Mouse (Mus musculus): ENCODE data around the gene Sdf2. TPM values are rescaled to one million over a fixed set of nuclear protein-coding genes. Genes with fewer than 3 reads are reported as not detected.
"Not testable (repeated sequence)": the region's sequence is repeated elsewhere in the genome, so short reads cannot be mapped to it uniquely, and the experiment has no call there.

Gene Sdf2
- polyA plus RNA-seq, 1 experiment from 2014 or later = 89.9 TPM

- Histone ChIP-seq H3K4me1 (replicated peaks) (0 out of 2 replicates have a peak, but pooled peaks cover 5% of the 10 kb centered on the region), H3K4me3 (no peak overlapping the region), H3K4me2 (no peak overlapping the region), H3K9ac (no peak overlapping the region), H3K36me3 (peaks cover 96% of the 10 kb centered on the region), H3K27me3 (no peaks in the 10 kb centered on the region), H3K9me3 (no peaks in the 10 kb centered on the region), H3K27ac (replicated peaks) (no peak overlapping the region)
- WGBS = 85% methylated on average over 13 of the region's 13 CpGs
- no peak for ATAC-seq (ENCODE audit: low read depth)
Measured at GRCm38 (mm10) chr11:78271986-78272385, 26.4 kb downstream of the Sdf2 start.

DNA sequence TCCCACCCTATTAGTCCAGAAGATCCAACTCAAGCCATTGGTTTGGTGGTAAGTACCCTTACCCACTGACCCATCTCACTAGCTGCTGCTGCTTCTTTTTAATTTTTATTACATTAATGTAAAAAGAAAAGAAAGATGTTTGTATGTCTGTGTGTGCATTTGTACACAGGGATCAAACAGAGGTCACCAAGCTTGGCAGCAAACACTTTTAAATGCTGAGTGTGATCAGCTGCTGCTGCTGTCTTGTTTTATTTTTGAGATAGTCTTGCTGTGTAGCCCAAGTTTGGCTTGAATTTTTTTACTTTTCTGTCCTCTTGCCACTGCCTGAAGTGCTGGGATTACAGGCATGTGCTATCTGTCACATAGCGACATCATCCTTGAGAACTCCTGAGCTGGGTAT is 30.1 kb downstream of the Sdf2 start:
- Histone ChIP-seq H3K4me1 (replicated peaks) (0 out of 2 replicates have a peak, but pooled peaks cover 5% of the 10 kb centered on the region), H3K9ac (no peak overlapping the region), H3K36me3 (peaks cover 98% of the 10 kb centered on the region), H3K27ac (replicated peaks) (no peak overlapping the region), H3K27me3 (no peaks in the 10 kb centered on the region), H3K9me3 (no peaks in the 10 kb centered on the region), H3K4me3 (no peak overlapping the region), H3K4me2 (no peak overlapping the region)
- ATAC-seq (ENCODE audit: low read depth) = no peak
- 100% methylated on average over 1 of the region's 1 CpGs for WGBS

GRCm38 (mm10) chr11:78276169-78276568 is 30.6 kb downstream of the Sdf2 start:
- peaks cover 100% of the 10 kb centered on the region for H3K36me3 ChIP-seq
- H3K9me3 ChIP-seq; H3K27me3 ChIP-seq; ATAC-seq (ENCODE audit: low read depth); H3K27ac ChIP-seq (replicated peaks); H3K4me3 ChIP-seq; H3K9ac ChIP-seq; H3K4me2 ChIP-seq; H3K4me1 ChIP-seq (replicated peaks): not testable (repeated sequence)
- 92% methylated on average over 4 of the region's 4 CpGs for WGBS

- no peak overlapping the region for H3K4me3 ChIP-seq
- no peaks in the 10 kb centered on the region for H3K4me1 ChIP-seq (replicated peaks)
- no peak overlapping the region for H3K4me2 ChIP-seq
- no peaks in the 10 kb centered on the region for H3K9me3 ChIP-seq
- H3K9ac ChIP-seq = no peak overlapping the region
- no peak for ATAC-seq (ENCODE audit: low read depth)
- H3K36me3 ChIP-seq = peaks cover 100% of the 10 kb centered on the region
- H3K27ac ChIP-seq (replicated peaks) = no peak overlapping the region
- 92% methylated on average over 7 of the region's 7 CpGs for WGBS
- no peaks in the 10 kb centered on the region for H3K27me3 ChIP-seq
Measured at GRCm38 (mm10) chr11:78278853-78279252, 33.3 kb downstream of the Sdf2 start.

DNA sequence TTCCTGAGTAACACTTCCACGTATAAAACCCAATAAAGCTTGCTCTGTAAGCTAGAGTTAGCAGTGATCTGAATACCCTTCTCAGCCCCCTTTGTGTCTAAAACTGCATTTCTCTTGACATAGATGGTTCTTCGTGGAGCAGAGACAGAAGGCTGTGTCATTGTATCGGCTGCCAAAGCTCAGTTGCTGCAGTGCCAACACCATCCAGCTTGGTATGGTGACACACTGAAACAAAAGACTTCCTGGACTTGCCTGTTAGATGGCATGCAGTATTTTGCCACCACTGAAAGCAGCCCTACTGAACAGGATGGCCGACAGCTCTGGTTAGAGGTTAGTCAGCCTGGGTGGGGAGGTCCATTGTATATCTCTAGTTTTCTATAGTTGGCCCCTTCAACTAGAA is 34.0 kb downstream of the Sdf2 start:
- no peak overlapping the region for H3K27ac ChIP-seq (replicated peaks)
- H3K36me3 ChIP-seq = peaks cover 100% of the 10 kb centered on the region
- H3K9me3 ChIP-seq = no peaks in the 10 kb centered on the region
- no peaks in the 10 kb centered on the region for H3K4me1 ChIP-seq (replicated peaks)
- no peak for ATAC-seq (ENCODE audit: low read depth)
- H3K27me3 ChIP-seq = no peaks in the 10 kb centered on the region
- no peak overlapping the region for H3K4me3 ChIP-seq
- 88% methylated on average over 4 of the region's 4 CpGs for WGBS
- no peak overlapping the region for H3K9ac ChIP-seq
- H3K4me2 ChIP-seq = no peak overlapping the region

DNA sequence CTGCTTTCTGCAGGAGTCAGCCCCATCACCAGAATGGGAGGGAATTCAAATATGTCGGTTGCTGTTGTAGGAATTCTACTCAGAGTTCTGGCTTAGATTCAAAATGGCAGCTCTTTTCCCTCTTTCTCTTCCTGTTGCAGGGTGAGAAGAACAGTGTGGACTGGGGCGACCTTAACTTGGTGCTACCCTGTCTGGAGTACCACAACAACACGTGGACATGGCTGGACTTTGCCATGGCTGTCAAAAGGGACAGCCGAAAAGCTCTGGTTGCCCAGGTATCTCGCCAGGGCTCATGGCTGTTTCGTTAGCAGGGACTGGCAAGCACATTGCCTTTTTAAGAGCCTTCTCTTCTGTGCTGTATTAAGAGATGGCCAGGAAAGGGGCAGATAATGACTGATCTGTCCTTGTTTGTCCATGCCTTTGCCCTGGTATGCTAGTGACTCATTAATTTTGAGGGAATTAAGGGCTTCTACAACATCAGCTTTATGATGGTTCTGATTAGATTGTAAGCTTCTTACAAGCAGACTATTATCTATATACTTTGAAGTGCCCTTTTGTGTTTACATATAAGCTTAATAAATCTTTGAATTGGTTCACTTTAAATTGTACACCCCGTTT is 43.7 kb downstream of the Sdf2 start:
- no peaks in the 10 kb centered on the region for H3K9me3 ChIP-seq
- no peak overlapping the region for H3K9ac ChIP-seq
- ATAC-seq (ENCODE audit: low read depth) = no peak
- H3K27ac ChIP-seq (replicated peaks) = no peak overlapping the region
- no peak overlapping the region for H3K4me2 ChIP-seq
- H3K4me3 ChIP-seq = no peak overlapping the region
- WGBS = 94% methylated on average over 7 of the region's 7 CpGs
- H3K36me3 ChIP-seq = peaks cover 88% of the 10 kb centered on the region
- H3K4me1 ChIP-seq (replicated peaks) = no peaks in the 10 kb centered on the region
- H3K27me3 ChIP-seq = no peaks in the 10 kb centered on the region

GRCm38 (mm10) chr11:78290654-78291053 is 45.1 kb downstream of the Sdf2 start, which contains the start of gene BC030499:
Gene BC030499 (plus strand): TSS chr11:78290841.
- no peaks in the 10 kb centered on the region for H3K27me3 ChIP-seq
- no peak for ATAC-seq (ENCODE audit: low read depth)
- H3K9ac ChIP-seq = no peak within 1 kb of the TSS
- H3K4me2 ChIP-seq = no peak within 1 kb of the TSS
- no peak within 1 kb of the TSS for H3K4me3 ChIP-seq
- no peak within 1 kb of the TSS for H3K27ac ChIP-seq (replicated peaks)
- no peaks in the 10 kb centered on the region for H3K9me3 ChIP-seq
- H3K4me1 ChIP-seq (replicated peaks) = no peaks in the 10 kb centered on the region
- H3K36me3 ChIP-seq = peaks cover 80% of the 10 kb centered on the region
- WGBS = 91% methylated on average over 4 of the region's 4 CpGs

DNA sequence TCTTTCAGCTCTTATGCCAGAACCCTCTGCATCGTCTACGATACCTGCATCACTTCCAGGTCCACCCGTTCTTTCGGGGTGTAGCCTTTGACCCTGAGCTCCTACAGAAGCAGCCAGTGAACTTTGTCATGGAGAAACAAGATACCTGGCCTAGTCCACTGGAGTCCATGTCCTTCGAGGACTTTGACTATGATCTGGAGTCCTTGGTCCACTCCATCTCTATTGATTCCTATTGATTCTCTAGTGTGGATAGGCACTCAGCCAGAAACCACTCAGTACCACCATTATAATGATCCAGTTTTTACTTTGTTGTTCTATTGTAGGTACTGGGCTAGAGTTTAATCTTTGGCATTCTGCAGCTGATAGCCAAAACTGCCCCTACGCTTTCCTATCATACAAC is 49.0 kb downstream of the Sdf2 start:
- WGBS = 96% methylated on average over 6 of the region's 6 CpGs
- no peak for ATAC-seq (ENCODE audit: low read depth)

GRCm38 (mm10) chr11:78300917-78301316 is 55.4 kb downstream of the Sdf2 start:
- Histone ChIP-seq H3K27ac (replicated peaks) (peak overlapping the region; percentile 68), H3K4me2 (peak overlapping the region; percentile 99), H3K36me3 (no peaks in the 10 kb centered on the region), H3K4me3 (peak overlapping the region; percentile 64), H3K9me3 (no peaks in the 10 kb centered on the region), H3K9ac (peak overlapping the region; percentile 67), H3K27me3 (no peaks in the 10 kb centered on the region), H3K4me1 (replicated peaks) (peaks cover 14% of the 10 kb centered on the region)
- ATAC-seq (ENCODE audit: low read depth) = 0 out of 2 replicates have a peak, but pooled peaks have one; percentile 54
- 66% methylated on average over 7 of the region's 7 CpGs for WGBS

More for the DNA sequence above, 49.0 kb downstream of the Sdf2 start:
- no peaks in the 10 kb centered on the region for H3K4me1 ChIP-seq (replicated peaks)
- peaks cover 42% of the 10 kb centered on the region for H3K36me3 ChIP-seq
- H3K27ac ChIP-seq (replicated peaks) = no peak overlapping the region
- H3K9me3 ChIP-seq = no peaks in the 10 kb centered on the region
- H3K4me2 ChIP-seq = no peak overlapping the region
- no peak overlapping the region for H3K4me3 ChIP-seq
- H3K9ac ChIP-seq = no peak overlapping the region
- H3K27me3 ChIP-seq = no peaks in the 10 kb centered on the region

DNA sequence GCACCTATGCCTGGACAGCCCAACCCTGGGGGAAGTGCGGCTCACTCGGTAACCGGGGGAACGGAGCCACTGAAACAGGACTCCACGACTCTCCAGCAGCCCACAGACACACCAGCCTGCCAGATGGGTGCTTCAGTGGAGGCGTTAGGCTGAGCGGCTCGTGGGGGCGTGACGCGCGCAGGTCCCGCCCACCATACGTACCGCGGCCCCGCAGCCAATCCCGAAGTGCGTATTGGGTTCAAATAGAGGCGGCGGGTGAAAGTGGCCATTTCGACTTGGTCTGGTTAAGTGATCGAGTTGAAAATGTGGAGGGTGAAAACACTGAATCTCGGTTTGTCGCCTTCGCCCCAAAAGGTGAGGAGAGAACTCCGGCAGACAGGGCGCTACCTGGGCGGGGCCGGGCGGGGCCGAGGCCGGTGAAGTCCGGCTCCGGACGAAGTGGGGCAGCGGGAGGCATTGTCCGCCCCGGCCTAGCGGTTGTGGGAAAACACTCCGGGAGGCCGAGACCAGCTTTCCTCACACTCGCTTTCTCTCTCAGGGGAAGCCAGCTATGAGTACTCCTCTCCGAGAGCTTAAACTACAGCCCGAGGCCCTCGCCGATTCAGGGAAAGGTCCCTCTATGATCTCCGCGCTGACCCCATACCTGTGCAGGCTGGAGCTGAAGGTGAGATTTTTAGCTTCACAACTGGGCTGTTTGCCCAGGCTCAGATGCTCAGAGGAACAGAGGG is 56.0 kb downstream of the Sdf2 start, which contains the start of gene Spag5:
Gene Spag5, plus strand, starts transcription at position 173 of the 728 bp plus-strand sequence.
- no peaks in the 10 kb centered on the region for H3K36me3 ChIP-seq
- peaks cover 14% of the 10 kb centered on the region for H3K4me1 ChIP-seq (replicated peaks)
- ATAC-seq (ENCODE audit: low read depth) = peak; percentile 100
- H3K4me2 ChIP-seq = peak within 1 kb of the TSS; percentile 99
- 0% methylated on average over 48 of the region's 49 CpGs for WGBS
- no peaks in the 10 kb centered on the region for H3K9me3 ChIP-seq
- no peaks in the 10 kb centered on the region for H3K27me3 ChIP-seq
- H3K4me3 ChIP-seq = peak within 1 kb of the TSS; percentile 64
- peak within 1 kb of the TSS; percentile 68 for H3K27ac ChIP-seq (replicated peaks)
- peak within 1 kb of the TSS; percentile 67 for H3K9ac ChIP-seq

Data from neural tube, embryonic 13.5 days (tissue).